Comparison of ENCODE assay signal across 22 mouse cellular contexts in genomic region chr15:84182000-84182399, GRCm38 (mm10). TPM values are rescaled to one million over a fixed set of nuclear protein-coding genes. Genes with fewer than 3 reads are reported as not detected.
"Had no signal": no experiment of that assay in that cellular context is flagged by ENCODE, and none has a peak within 500 bp of the region (broad histone marks: within the 10 kb centered on the region; RNA-seq: fewer than 3 reads in every experiment).

No protein-coding gene starts in this region.

- DNase-seq: kidney, postnatal 25 days; layer of hippocampus, adult 9-11 months; lung, adult 2 months; lung, postnatal 36 days; midbrain, embryonic 14.5 days; right cerebral cortex, postnatal 4 days; thymus, adult 2 months; thymus, postnatal 25 days had no signal

- H3K4me3 ChIP-seq: limb, embryonic 13.5 days; liver, embryonic 15.5 days; neural tube, embryonic 12.5 days; stomach, embryonic 15.5 days had no signal

- H3K9ac ChIP-seq: limb, embryonic 13.5 days; liver, embryonic 15.5 days; neural tube, embryonic 12.5 days; stomach, embryonic 15.5 days had no signal

- ATAC-seq: lung, postnatal 0 days had no signal

- H3K36me3 ChIP-seq: limb, embryonic 13.5 days; liver, embryonic 15.5 days; neural tube, embryonic 12.5 days; stomach, embryonic 15.5 days had no signal

- H3K27me3 ChIP-seq: neural tube, embryonic 12.5 days; stomach, embryonic 15.5 days had no signal

- H3K9me3 ChIP-seq: limb, embryonic 13.5 days; liver, embryonic 15.5 days; neural tube, embryonic 12.5 days; stomach, embryonic 15.5 days had no signal

- H3K27ac ChIP-seq: limb, embryonic 13.5 days; liver, embryonic 15.5 days; neural tube, embryonic 12.5 days; stomach, embryonic 15.5 days had no signal

- H3K4me2 ChIP-seq: limb, embryonic 13.5 days; liver, embryonic 11.5 days; liver, embryonic 15.5 days; neural tube, embryonic 12.5 days; stomach, embryonic 15.5 days had no signal

RNA-seq across cellular contexts. Expression of gene Pnpla3, which starts 14.4 kb away (rescaled TPM):
- total RNA-seq: megakaryocyte progenitor cell, adult 5-6 weeks; neutrophil, adult 5-6 weeks had no signal

RNA-seq across cellular contexts. Expression of gene Pnpla5, which starts 59.0 kb away (rescaled TPM):
- total RNA-seq: layer of hippocampus, adult 18-20 months; left cerebral cortex, postnatal 36 days; megakaryocyte progenitor cell, adult 5-6 weeks; neutrophil, adult 5-6 weeks had no signal
- polyA plus RNA-seq: kidney, embryonic 16.5 days; limb, embryonic 13.5 days; liver, embryonic 11.5 days; liver, embryonic 15.5 days; lung, postnatal 0 days; midbrain, embryonic 14.5 days; neural tube, embryonic 12.5 days; spleen, adult 2 months; stomach, embryonic 15.5 days; testis, adult 2 months; urinary bladder, adult 2 months had no signal
